Comparison of ENCODE assay signal across 8 mouse cellular contexts in genomic region chr17:4906504-4906903, GRCm38 (mm10).
A peak's percentile ranks its signal among the peaks of the same experiment; 100 is the strongest.
DNase-seq lines count a peak whose midpoint lies in the region; ATAC-seq and TF ChIP-seq lines count a peak whose summit lies in the region.

No protein-coding gene starts in this region.

- H3K9ac ChIP-seq in kidney, embryonic 14.5 days (ENCODE audit: low read depth, low read length), result no peak overlapping the region
- H3K9ac ChIP-seq in hindbrain, embryonic 13.5 days, result 0 out of 2 replicates have a peak overlapping the region, but pooled peaks have one; percentile 29
- H3K9ac ChIP-seq in midbrain, postnatal 0 days (replicated peaks; ENCODE audit: low read length, poor library complexity, severe bottlenecking), result no peak overlapping the region

- no peaks in the 10 kb centered on the region for H3K9me3 ChIP-seq in kidney, embryonic 14.5 days (ENCODE audit: control insufficient read depth, low read length)
- H3K9me3 ChIP-seq in hindbrain, embryonic 13.5 days, result no peaks in the 10 kb centered on the region
- H3K9me3 ChIP-seq in midbrain, postnatal 0 days (ENCODE audit: low read length), result no peaks in the 10 kb centered on the region

- TF ChIP-seq CTCF in midbrain, postnatal 0 days (IDR thresholded peaks at IDR 0.05), result no peak

- H3K27me3 ChIP-seq in kidney, embryonic 14.5 days (ENCODE audit: control insufficient read depth, insufficient read depth, low read length), result no peaks in the 10 kb centered on the region
- no peaks in the 10 kb centered on the region for H3K27me3 ChIP-seq in hindbrain, embryonic 13.5 days
- no peaks in the 10 kb centered on the region for H3K27me3 ChIP-seq in midbrain, postnatal 0 days (ENCODE audit: insufficient read depth, low read length)

- no peak overlapping the region for H3K4me2 ChIP-seq in kidney, embryonic 14.5 days (replicated peaks; ENCODE audit: low read depth, low read length)
- peak overlapping the region; percentile 69 for H3K4me2 ChIP-seq in hindbrain, embryonic 13.5 days
- H3K4me2 ChIP-seq in midbrain, postnatal 0 days (ENCODE audit: low read depth, low read length, poor library complexity, severe bottlenecking), result no peak overlapping the region

- H3K4me3 ChIP-seq in kidney, embryonic 14.5 days (ENCODE audit: low read length), result no peak overlapping the region
- H3K4me3 ChIP-seq in hindbrain, embryonic 13.5 days, result no peak overlapping the region
- H3K4me3 ChIP-seq in midbrain, postnatal 0 days (ENCODE audit: low read depth, low read length), result no peak overlapping the region

- WGBS in kidney, embryonic 14.5 days, result 37% methylated on average over 3 of the region's 3 CpGs
- WGBS in hindbrain, embryonic 13.5 days, result 28% methylated on average over 3 of the region's 3 CpGs
- 13% methylated on average over 3 of the region's 3 CpGs for WGBS in midbrain, postnatal 0 days

- peak overlapping the region; percentile 99; the same call in 1 of the 2 replicates for H3K27ac ChIP-seq in kidney, embryonic 14.5 days (ENCODE audit: low read depth, low read length)
- peak overlapping the region; percentile 99 for H3K27ac ChIP-seq in hindbrain, embryonic 13.5 days
- peak overlapping the region; percentile 38; the same call in 1 of the 2 replicates for H3K27ac ChIP-seq in midbrain, postnatal 0 days (ENCODE audit: low read depth, low read length)

- no peaks in the 10 kb centered on the region for H3K36me3 ChIP-seq in kidney, embryonic 14.5 days (ENCODE audit: control insufficient read depth, insufficient read depth, low read length)
- H3K36me3 ChIP-seq in hindbrain, embryonic 13.5 days, result no peaks in the 10 kb centered on the region
- H3K36me3 ChIP-seq in midbrain, postnatal 0 days (ENCODE audit: insufficient read depth, low read length), result no peaks in the 10 kb centered on the region

- no peaks in the 10 kb centered on the region for H3K4me1 ChIP-seq in kidney, embryonic 14.5 days (ENCODE audit: control insufficient read depth, insufficient read depth, low read length)
- peaks cover 15% of the 10 kb centered on the region for H3K4me1 ChIP-seq in hindbrain, embryonic 13.5 days (replicated peaks)
- peaks cover 5% of the 10 kb centered on the region; the same call in 1 of the 2 replicates for H3K4me1 ChIP-seq in midbrain, postnatal 0 days (ENCODE audit: insufficient read depth, low read length)

- no peak for ATAC-seq in kidney, embryonic 14.5 days (ENCODE audit: low FRiP score, low TSS enrichment)
- no peak for ATAC-seq in hindbrain, embryonic 13.5 days (ENCODE audit: low FRiP score)
- ATAC-seq in midbrain, postnatal 0 days (ENCODE audit: low FRiP score), result no peak

- intact Hi-C loops in gastrocnemius, postnatal 14 days (cut with DNase I; ENCODE audit: low total_unique reads), result loop anchor here (10.0 kb wide), 1 partner anchor 122 kb away; no protein-coding TSS in a partner anchor

- no peak for DNase-seq in kidney, postnatal 4 days
- DNase-seq in cerebellum, postnatal 14 days, result peak; percentile 10 to 34
- no peak for DNase-seq in midbrain, postnatal 0 days (ENCODE audit: low spot score)
- no peak for DNase-seq in gastrocnemius, postnatal 14 days
- no peak for DNase-seq in layer of hippocampus, postnatal 25 days (ENCODE audit: extremely low spot score in 1 of 2, low spot score in 1 of 2)
- no peak for DNase-seq in adrenal gland, adult 8-10 months

Comparison
In these comparisons a context has a peak if more than half of its experiments do, and no peak if none do; other contexts are left out.
1. H3K27ac ChIP-seq: peak in every context shown above with its lines; median percentile 99 in kidney, embryonic 14.5 days; 99 in hindbrain, embryonic 13.5 days; 38 in midbrain, postnatal 0 days.
2. DNase-seq: peak in cerebellum, postnatal 14 days (2 of 2); none in kidney, postnatal 4 days (0 of 2), midbrain, postnatal 0 days (single experiment), gastrocnemius, postnatal 14 days (single experiment), layer of hippocampus, postnatal 25 days (0 of 2) and adrenal gland, adult 8-10 months (single experiment).